Mouse (Mus musculus): ENCODE results near the gene Pspc1. TPM values are rescaled to one million over a fixed set of nuclear protein-coding genes. Genes with fewer than 3 reads are reported as not detected.

Gene Pspc1
- polyA plus RNA-seq, 1 experiment: 17.9 TPM

DNA sequence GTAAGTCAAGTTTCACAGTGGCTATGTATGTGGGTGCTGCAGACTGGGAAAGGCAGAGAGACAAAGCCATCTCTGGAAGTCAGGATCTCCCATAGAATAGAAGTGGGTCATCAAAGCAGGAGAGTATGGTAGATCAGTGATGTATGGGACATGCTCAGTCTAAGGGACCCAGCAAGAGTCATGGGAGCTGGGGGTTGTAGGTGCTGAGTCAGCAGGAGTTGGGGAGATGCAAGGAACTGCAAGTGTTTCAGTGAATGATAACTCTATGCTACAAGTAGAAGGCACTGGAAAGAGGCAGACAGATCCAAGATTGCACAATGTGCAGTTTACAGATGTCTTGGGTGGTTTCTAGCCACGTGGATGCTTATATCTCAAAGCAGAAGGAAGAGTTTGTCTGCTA lies 89.0 kb downstream of the Pspc1 start:
- peaks cover 4% of the 10 kb centered on the region for H3K36me3 ChIP-seq (ENCODE audit: control insufficient read depth, insufficient read depth, low read length)
- no peak for TF ChIP-seq POLR2A (IDR thresholded peaks at IDR 0.05; ENCODE audit: control insufficient read depth, low read depth, low read length)
- no peak for TF ChIP-seq CTCF (IDR thresholded peaks at IDR 0.05; ENCODE audit: control insufficient read depth, insufficient read depth, insufficient replicate concordance, low read depth, low read length)

DNA sequence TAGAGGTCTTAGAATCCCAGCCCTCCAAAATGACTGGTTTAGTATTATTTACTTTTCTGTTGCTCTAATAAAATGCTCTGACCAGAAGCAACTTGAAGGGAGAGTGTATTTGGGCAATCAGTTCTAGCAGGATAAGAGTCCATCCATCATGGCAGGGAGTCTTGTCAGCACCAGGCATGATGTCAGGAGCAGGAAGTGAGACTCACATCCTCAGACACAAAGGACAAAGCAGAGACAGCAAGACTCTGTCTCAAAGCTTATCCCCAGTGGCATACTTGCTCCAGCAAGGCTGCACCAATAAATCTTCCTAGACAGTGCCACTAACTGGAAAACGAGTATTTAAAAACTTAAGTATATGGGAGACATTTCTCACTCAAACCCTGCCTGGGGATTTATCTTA lies 92.7 kb downstream of the Pspc1 start:
- no peak for TF ChIP-seq CTCF (IDR thresholded peaks at IDR 0.05; ENCODE audit: control insufficient read depth, insufficient read depth, insufficient replicate concordance, low read depth, low read length)
- no peak for TF ChIP-seq POLR2A (IDR thresholded peaks at IDR 0.05; ENCODE audit: control insufficient read depth, low read depth, low read length)
- peaks cover 5% of the 10 kb centered on the region for H3K36me3 ChIP-seq (ENCODE audit: control insufficient read depth, insufficient read depth, low read length)
- H3K27ac ChIP-seq (ENCODE audit: control insufficient read depth, insufficient read depth, low read depth, low read length): no peak overlapping the region
- H3K4me3 ChIP-seq (ENCODE audit: control insufficient read depth, low read depth, low read length): no peak overlapping the region
- H3K4me1 ChIP-seq (ENCODE audit: control insufficient read depth, insufficient read depth, low read length): no peaks in the 10 kb centered on the region
- H3K27me3 ChIP-seq (ENCODE audit: control insufficient read depth, insufficient read depth, low read length): no peaks in the 10 kb centered on the region

More for the DNA sequence above, 89.0 kb downstream of the Pspc1 start:
- Histone ChIP-seq H3K4me3 (ENCODE audit: control insufficient read depth, low read depth, low read length) (no peak overlapping the region), H3K27me3 (ENCODE audit: control insufficient read depth, insufficient read depth, low read length) (no peaks in the 10 kb centered on the region), H3K4me1 (ENCODE audit: control insufficient read depth, insufficient read depth, low read length) (no peaks in the 10 kb centered on the region), H3K27ac (ENCODE audit: control insufficient read depth, insufficient read depth, low read depth, low read length) (no peak overlapping the region)

Other genes starting within 250 kb of the Pspc1 start
- 4.5 and 6.6 TPM in 2 replicates for gene Cenpj, start 202.9 kb downstream of the Pspc1 start, polyA plus RNA-seq (2012; rRNA removed)
- 0.90 and 1.6 TPM in 2 replicates for gene Parp4, start 202.7 kb downstream of the Pspc1 start, polyA plus RNA-seq (2012; rRNA removed)
- 21.0 and 24.7 TPM in 2 replicates for gene Mphosph8, start 110.1 kb downstream of the Pspc1 start, polyA plus RNA-seq (2012; rRNA removed)
- 6.8 and 7.9 TPM in 2 replicates for gene Zmym5, start 33.4 kb upstream of the Pspc1 start, polyA plus RNA-seq (2012; rRNA removed)
- gene Zmym2, start 108.3 kb upstream of the Pspc1 start, polyA plus RNA-seq (2012; rRNA removed): 19.7 and 21.1 TPM in 2 replicates

Measured in testis, adult 2 months (tissue).